Mouse (Mus musculus) ES-Bruce4 (cell line): ENCODE results near the gene Prmt1. TPM values are rescaled to one million over a fixed set of nuclear protein-coding genes. Genes with fewer than 3 reads are reported as not detected.

ENCODE experiments used
- H3K27ac ChIP-seq: 2 replicates; pipeline ENCODE4 v1.5.1; 2012; ENCODE audit warnings: low read length, inconsistent platforms; ENCODE audit not compliant: insufficient read depth
- H3K27me3 ChIP-seq: 2 replicates; pipeline ENCODE4 v1.6.1; 2012; ENCODE audit warnings: mild to moderate bottlenecking, low read length, inconsistent platforms; ENCODE audit not compliant: control insufficient read depth, poor library complexity, insufficient read depth, severe bottlenecking
- H3K36me3 ChIP-seq: 2 replicates; pipeline ENCODE4 v1.6.1; 2012; ENCODE audit warnings: inconsistent platforms, mild to moderate bottlenecking, low read length, moderate library complexity; ENCODE audit not compliant: control insufficient read depth, poor library complexity, insufficient read depth, severe bottlenecking
- H3K4me1 ChIP-seq: one replicate; pipeline ENCODE4 v1.8.1; 2011; ENCODE audit warnings: low read length; ENCODE audit not compliant: control insufficient read depth, insufficient read depth
- H3K4me3 ChIP-seq: 2 replicates; pipeline ENCODE4 v1.5.1; 2011; ENCODE audit warnings: low read depth, mild to moderate bottlenecking, low read length
- H3K9ac ChIP-seq: 2 replicates; pipeline ENCODE4 v1.6.1; 2012; ENCODE audit warnings: low read depth, mild to moderate bottlenecking, inconsistent platforms; ENCODE audit not compliant: poor library complexity, severe bottlenecking
- H3K9me3 ChIP-seq: replicated peaks from 2 replicates; pipeline ENCODE4 v1.6.1; 2012; ENCODE audit warnings: mild to moderate bottlenecking, low read length, inconsistent platforms; ENCODE audit not compliant: control insufficient read depth, poor library complexity, insufficient read depth, severe bottlenecking
- CTCF ChIP-seq: IDR thresholded peaks from one replicate; pipeline ENCODE4 v1.8.1; 2011; ENCODE audit warnings: low read depth, low read length
- EP300 ChIP-seq: IDR thresholded peaks from 2 replicates; pipeline ENCODE4 v1.6.1; 2011; ENCODE audit warnings: low read depth, low read length; ENCODE audit not compliant: insufficient read depth
- POLR2A ChIP-seq: IDR thresholded peaks from one replicate; pipeline ENCODE4 v1.8.1; 2011; ENCODE audit warnings: low read length; ENCODE audit not compliant: insufficient read depth
- polyA plus RNA-seq: library from polyadenylated mRNA; stranded (reverse); fragments of >200 nt; gene quantifications from 2 replicates; pipeline ENCODE4 v1.2.4, GENCODE M21; 2011; ENCODE audit warnings: low read depth; ENCODE audit not compliant: missing spikeins, insufficient read depth, insufficient read length

The Prmt1 gene
- polyA plus RNA-seq, 1 experiment, result 461 TPM

GRCm38 (mm10) chr7:45014096-45014451 lies 27.7 kb upstream of the Prmt1 start:
- H3K4me3 ChIP-seq, result no peak overlapping the region
- H3K36me3 ChIP-seq, result peaks cover 17% of the 10 kb centered on the region; the same call in 1 of the 2 replicates
- TF ChIP-seq EP300, result no peak
- no peak for TF ChIP-seq CTCF
- TF ChIP-seq POLR2A, result no peak
- H3K9ac ChIP-seq, result no peak overlapping the region
- no peak overlapping the region for H3K27ac ChIP-seq
- H3K4me1 ChIP-seq, result no peaks in the 10 kb centered on the region
- no peaks in the 10 kb centered on the region for H3K27me3 ChIP-seq
- H3K9me3 ChIP-seq, result no peaks in the 10 kb centered on the region

GRCm38 (mm10) chr7:45013366-45014095 lies 27.2 kb upstream of the Prmt1 start:
- peaks cover 17% of the 10 kb centered on the region; the same call in 1 of the 2 replicates for H3K36me3 ChIP-seq

GRCm38 (mm10) chr7:45012824-45013223 lies 26.5 kb upstream of the Prmt1 start:
- Histone ChIP-seq H3K36me3 (peaks cover 17% of the 10 kb centered on the region; the same call in 1 of the 2 replicates), H3K27me3 (no peaks in the 10 kb centered on the region), H3K27ac (no peak overlapping the region), H3K4me3 (no peak overlapping the region), H3K9ac (no peak overlapping the region), H3K9me3 (no peaks in the 10 kb centered on the region), H3K4me1 (no peaks in the 10 kb centered on the region)
- TF ChIP-seq POLR2A (no peak), EP300 (no peak), CTCF (no peak)

More at GRCm38 (mm10) chr7:45013366-45014095, 27.2 kb upstream of the Prmt1 start:
- Histone ChIP-seq H3K27ac (no peak overlapping the region), H3K9me3 (no peaks in the 10 kb centered on the region), H3K9ac (no peak overlapping the region), H3K4me1 (no peaks in the 10 kb centered on the region), H3K4me3 (no peak overlapping the region), H3K27me3 (no peaks in the 10 kb centered on the region)
- TF ChIP-seq EP300, result no peak
- no peak for TF ChIP-seq POLR2A
- TF ChIP-seq CTCF, result no peak

- Histone ChIP-seq H3K4me3 (no peak overlapping the region), H3K36me3 (peaks cover 18% of the 10 kb centered on the region; the same call in 1 of the 2 replicates)
These were observed 25.6 kb upstream of the Prmt1 start for GRCm38 (mm10) chr7:45012011-45012410.

GRCm38 (mm10) chr7:45008411-45008810 lies 22.0 kb upstream of the Prmt1 start:
- Histone ChIP-seq H3K9ac (peak overlapping the region; percentile 11; the same call in 1 of the 2 replicates), H3K4me3 (no peak overlapping the region)

More at GRCm38 (mm10) chr7:45012011-45012410, 25.6 kb upstream of the Prmt1 start:
- Histone ChIP-seq H3K4me1 (no peaks in the 10 kb centered on the region), H3K9ac (no peak overlapping the region), H3K27me3 (no peaks in the 10 kb centered on the region), H3K27ac (no peak overlapping the region), H3K9me3 (no peaks in the 10 kb centered on the region)
- TF ChIP-seq EP300 (no peak), CTCF (no peak), POLR2A (no peak)

GRCm38 (mm10) chr7:45007846-45008245 lies 21.5 kb upstream of the Prmt1 start:
- TF ChIP-seq EP300, result no peak
- TF ChIP-seq CTCF, result no peak
- no peak for TF ChIP-seq POLR2A
- Histone ChIP-seq H3K4me3 (peak overlapping the region; percentile 11), H3K4me1 (no peaks in the 10 kb centered on the region), H3K36me3 (peaks cover 32% of the 10 kb centered on the region), H3K27me3 (no peaks in the 10 kb centered on the region), H3K27ac (no peak overlapping the region), H3K9ac (peak overlapping the region; percentile 11; the same call in 1 of the 2 replicates), H3K9me3 (no peaks in the 10 kb centered on the region)

More at GRCm38 (mm10) chr7:45008411-45008810, 22.0 kb upstream of the Prmt1 start:
- no peak overlapping the region for H3K27ac ChIP-seq
- H3K36me3 ChIP-seq, result peaks cover 27% of the 10 kb centered on the region
- no peaks in the 10 kb centered on the region for H3K4me1 ChIP-seq
- TF ChIP-seq POLR2A, result no peak
- TF ChIP-seq EP300, result no peak
- TF ChIP-seq CTCF, result no peak
- H3K9me3 ChIP-seq, result no peaks in the 10 kb centered on the region
- H3K27me3 ChIP-seq, result no peaks in the 10 kb centered on the region
